In the genomic region with DNA sequence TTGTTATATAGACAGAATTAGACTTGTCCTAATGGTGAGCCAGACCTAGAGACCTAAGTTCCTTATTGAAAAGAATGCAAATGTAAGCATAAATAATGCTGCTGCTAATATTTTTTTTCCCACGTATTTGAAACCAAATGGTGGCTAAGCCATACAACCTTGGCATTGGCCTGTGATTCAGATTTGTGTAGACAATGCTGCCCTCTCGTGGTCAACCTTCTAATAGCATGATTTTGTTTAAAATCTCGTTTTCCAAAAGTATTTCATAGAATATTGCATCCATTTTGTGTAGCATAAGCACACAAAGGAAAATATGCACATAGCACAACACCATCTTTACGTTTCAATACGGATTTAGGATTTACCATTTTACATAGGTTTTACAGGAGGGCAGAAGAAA, we compare ENCODE assay signal across 8 mouse cellular contexts.
DNase-seq lines count a peak whose midpoint lies in the region; ATAC-seq and TF ChIP-seq lines count a peak whose summit lies in the region.

No protein-coding gene starts in this region.

- TF ChIP-seq EP300 in liver, embryonic 14.5 days (IDR thresholded peaks at IDR 0.05; ENCODE audit: low read depth): no peak

- WGBS in liver, embryonic 14.5 days (ENCODE audit: insufficient replicate concordance): under 1% methylated on average over 5 of the region's 5 CpGs

- H3K9me3 ChIP-seq in liver, embryonic 14.5 days (ENCODE audit: control insufficient read depth, low read length): no peaks in the 10 kb centered on the region

- no peak overlapping the region for H3K4me2 ChIP-seq in liver, embryonic 14.5 days (ENCODE audit: low read depth)

- H3K9ac ChIP-seq in liver, embryonic 14.5 days (replicated peaks): no peak overlapping the region

- no peak for ATAC-seq in liver, embryonic 14.5 days (ENCODE audit: insufficient read depth)

- peak; percentile 26 to 89 for DNase-seq in adrenal gland, adult (ENCODE audit: inconsistent age in 2 of 2, low spot score in 1 of 2)
- DNase-seq in adrenal gland, postnatal 4 days (ENCODE audit: low spot score in 2 of 2): no peak
- peak; percentile 76 for DNase-seq in testis, postnatal 10 days (ENCODE audit: low spot score)
- no peak for DNase-seq in testis, postnatal 14 days (ENCODE audit: low spot score)
- DNase-seq in embryo, embryonic 10 days (ENCODE audit: low spot score): peak; percentile 82
- DNase-seq in induced T-regulatory cell, adult 2 months (ENCODE audit: low read depth): peak; percentile 85
- peak; percentile 11 to 28 (median 23) for DNase-seq in liver, embryonic 14.5 days (ENCODE audit: low read depth in 3 of 3, low spot score in 3 of 3)
- peak; percentile 37 for DNase-seq in right cerebral cortex, postnatal 14 days

- no peaks in the 10 kb centered on the region for H3K27me3 ChIP-seq in liver, embryonic 14.5 days (ENCODE audit: control insufficient read depth, insufficient read depth, low read length)

- no peak overlapping the region for H3K27ac ChIP-seq in liver, embryonic 14.5 days

- no peaks in the 10 kb centered on the region for H3K36me3 ChIP-seq in liver, embryonic 14.5 days (replicated peaks; ENCODE audit: control insufficient read depth, insufficient read depth, low read depth)

- TF ChIP-seq CTCF in liver, embryonic 14.5 days (IDR thresholded peaks at IDR 0.05; ENCODE audit: low read depth): peak; percentile 68

- H3K4me1 ChIP-seq in liver, embryonic 14.5 days (replicated peaks; ENCODE audit: control insufficient read depth in 2 of 2, insufficient read depth in 2 of 2, low read length in 1 of 2): no peaks in the 10 kb centered on the region

- no peak overlapping the region for H3K4me3 ChIP-seq in liver, embryonic 14.5 days (ENCODE audit: insufficient read depth in 1 of 2, low read depth in 2 of 2, low read length in 2 of 2)

Comparison
In these comparisons a context has a peak if more than half of its experiments do, and no peak if none do; other contexts are left out.
1. DNase-seq: peak in adrenal gland, adult (2 of 2), testis, postnatal 10 days (single experiment), embryo, embryonic 10 days (single experiment), induced T-regulatory cell, adult 2 months (single experiment), liver, embryonic 14.5 days (3 of 3) and right cerebral cortex, postnatal 14 days (single experiment); none in adrenal gland, postnatal 4 days (0 of 2) and testis, postnatal 14 days (single experiment).